Mouse (Mus musculus): Measurements from ENCODE around the gene Tmem222.

The Tmem222 gene

DNA sequence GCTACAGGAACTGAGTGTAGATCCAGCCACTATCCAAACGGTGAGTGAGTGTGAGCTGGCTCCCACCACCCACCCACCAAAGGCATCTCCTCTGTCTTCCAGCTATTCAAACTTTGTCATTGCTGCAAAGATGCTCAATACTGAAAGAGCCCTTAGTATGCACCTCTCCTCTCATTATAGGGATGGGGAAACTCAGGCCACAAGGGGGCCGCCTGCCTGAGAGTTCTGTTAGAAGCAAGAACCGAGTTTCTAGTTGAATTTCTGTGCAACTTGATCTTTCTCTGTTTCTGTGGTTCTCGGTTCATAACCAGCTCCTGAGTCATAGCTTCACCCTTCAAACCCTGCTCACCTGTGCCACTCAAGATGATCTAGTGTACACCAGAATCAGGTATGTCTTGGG is 25.5 kb downstream of the Tmem222 start:
- in situ Hi-C loops (cut with MboI, MseI): no loop called here

DNA sequence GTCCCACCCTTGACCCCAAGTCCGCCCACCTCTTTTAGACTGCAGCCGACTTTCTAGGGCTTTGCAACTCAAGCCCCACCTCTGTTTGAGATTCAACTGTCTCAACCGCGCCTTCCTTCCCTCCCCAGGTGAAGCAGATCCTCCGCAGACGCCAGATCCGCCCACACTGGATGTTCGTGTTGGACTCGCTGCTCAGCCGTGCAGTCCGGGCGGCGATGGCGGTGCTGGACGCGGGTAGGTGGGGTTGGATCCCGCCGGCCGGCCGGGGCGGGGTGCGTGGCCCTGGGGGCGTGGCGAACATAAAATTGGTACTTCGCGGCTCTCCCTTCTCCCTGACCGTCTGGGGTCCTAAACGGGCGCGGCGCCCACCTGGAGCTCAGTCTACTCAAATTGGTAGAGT is 26.4 kb downstream of the Tmem222 start:
- in situ Hi-C loops (cut with MboI, MseI): no loop called here

DNA sequence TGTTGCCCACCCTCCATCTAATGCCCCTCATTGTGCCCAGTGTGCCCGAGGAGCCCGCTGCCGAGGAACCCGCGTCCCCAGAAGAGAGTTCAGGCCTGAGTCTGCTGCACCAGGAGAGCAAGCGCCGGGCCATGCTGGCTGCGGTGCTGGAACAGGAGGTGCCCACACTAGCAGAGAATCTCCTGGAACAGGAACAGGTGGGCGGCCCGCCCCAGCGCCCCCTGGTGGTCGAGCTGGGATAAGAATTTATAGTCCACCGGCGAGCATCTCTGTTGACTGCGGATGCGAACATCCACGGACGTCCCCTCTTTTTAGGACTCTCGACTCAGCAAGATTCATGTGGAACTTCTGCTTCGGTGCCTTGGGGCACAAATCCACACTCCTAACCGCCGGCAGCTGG is 27.0 kb downstream of the Tmem222 start:
- in situ Hi-C loops (cut with MboI, MseI): no loop called here

DNA sequence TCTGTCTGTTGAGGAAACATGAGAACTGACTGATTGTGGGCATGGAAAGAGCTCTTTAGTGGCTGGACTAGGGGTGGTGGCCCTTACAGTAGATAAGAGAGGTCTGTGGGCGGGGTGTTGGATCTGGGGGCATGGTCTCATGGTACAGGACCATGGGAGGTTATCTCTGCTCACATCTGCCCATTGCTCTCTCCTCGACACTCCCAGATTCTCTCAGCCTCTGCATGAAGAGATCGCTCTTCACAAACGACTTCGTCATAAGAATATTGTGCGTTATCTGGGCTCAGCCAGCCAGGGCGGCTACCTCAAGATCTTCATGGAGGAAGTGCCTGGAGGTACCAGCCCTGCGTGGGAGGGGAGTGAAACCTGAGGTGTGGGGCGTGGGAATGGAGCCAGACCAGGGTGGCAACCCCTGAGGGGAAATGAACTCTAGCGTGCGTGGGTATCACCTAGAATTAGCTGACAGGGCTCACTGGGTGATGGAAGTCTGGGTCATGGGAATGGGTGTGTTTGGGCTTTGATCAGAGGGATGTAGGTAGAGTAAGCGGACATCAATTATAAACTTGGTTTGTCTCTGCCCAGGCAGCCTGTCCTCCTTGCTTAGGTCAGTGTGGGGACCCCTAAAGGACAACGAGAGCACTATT is 29.7 kb downstream of the Tmem222 start:
- in situ Hi-C loops (cut with MboI, MseI): loop anchor here (5.0 kb wide), 1 partner anchor 36 kb away; the partner anchor contains the start of genes Cd164l2 and Gpr3

DNA sequence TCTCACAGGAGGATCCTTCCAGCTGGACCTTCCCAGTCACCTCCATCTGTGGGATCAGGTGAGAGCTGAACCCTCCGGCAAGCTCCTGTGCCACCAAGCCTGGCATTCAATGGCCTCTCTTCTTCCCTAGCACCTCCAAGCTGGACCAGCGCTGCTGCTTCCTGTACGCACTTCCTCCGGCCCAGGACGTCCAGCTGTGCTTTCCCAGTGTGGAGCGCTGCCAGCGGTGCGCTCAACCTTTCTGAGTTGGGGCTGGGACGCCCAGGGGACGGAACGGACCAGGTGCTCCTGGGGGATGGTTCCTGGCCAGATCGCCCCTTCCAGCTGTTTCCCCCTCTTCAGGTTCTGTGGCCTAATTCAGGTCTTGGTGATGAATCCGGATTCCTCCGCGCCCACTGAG is 30.5 kb downstream of the Tmem222 start:
- in situ Hi-C loops (cut with MboI, MseI): loop anchor here (5.0 kb wide), 1 partner anchor 35 kb away; the partner anchor contains the start of genes Cd164l2 and Gpr3

DNA sequence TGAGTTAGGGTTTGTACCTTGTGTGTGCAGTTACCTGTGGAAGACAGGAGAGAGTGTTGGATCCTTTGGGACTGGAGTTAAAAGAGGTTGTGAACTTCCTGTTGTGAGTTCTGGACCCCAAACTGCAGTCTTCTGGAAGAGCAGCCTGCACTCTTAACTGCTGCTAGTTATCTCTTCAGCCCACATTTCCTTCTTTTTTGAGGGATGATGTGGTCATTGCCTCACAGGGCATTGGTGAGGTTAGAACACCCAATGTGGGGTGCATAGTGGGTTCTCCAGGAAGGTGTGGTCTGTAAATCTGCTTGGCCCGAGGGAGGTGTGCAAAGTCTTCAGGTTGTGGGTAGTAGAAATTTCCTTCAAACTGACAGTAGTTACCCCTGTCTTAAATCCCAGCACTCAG is 33.3 kb downstream of the Tmem222 start:
- in situ Hi-C loops (cut with MboI, MseI): no loop called here

DNA sequence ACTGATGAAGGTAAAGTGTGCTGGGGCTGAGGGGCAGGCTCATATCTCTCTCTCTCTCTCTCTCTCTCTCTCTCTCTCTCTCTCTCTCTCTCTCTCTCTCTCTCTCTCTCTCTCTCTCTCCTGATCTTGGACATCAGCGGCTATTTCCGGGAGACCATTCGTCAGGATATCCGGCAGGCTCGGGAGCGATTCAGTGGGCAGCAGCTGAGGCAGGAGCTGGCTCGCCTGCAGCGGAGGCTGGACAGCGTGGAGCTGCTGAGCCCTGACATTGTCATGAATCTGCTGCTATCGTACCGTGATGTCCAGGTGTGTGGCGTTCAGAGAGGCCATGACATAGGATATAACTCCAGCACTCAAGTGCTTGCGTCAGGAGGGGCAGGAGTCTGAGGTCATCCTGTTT is 34.1 kb downstream of the Tmem222 start:
- in situ Hi-C loops (cut with MboI, MseI): no loop called here

DNA sequence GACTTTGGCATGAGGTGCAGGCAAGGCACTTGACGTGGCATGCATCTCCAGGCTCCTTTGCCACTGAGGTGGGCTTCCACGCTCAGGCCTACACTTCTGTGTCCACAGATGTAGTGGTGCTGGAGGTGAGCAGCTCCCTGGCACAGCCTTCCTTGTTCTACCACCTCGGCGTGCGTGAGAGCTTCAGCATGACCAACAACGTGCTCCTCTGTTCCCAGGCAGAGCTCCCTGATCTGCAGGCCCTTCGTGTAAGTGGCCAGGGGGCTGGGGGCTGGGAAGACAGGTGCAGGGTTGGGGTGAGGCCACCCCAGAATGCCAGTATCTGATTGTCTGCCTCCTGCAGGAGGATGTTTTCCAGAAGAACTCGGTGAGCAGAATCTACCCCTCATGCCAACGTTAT is 34.9 kb downstream of the Tmem222 start:
- in situ Hi-C loops (cut with MboI, MseI): no loop called here

DNA sequence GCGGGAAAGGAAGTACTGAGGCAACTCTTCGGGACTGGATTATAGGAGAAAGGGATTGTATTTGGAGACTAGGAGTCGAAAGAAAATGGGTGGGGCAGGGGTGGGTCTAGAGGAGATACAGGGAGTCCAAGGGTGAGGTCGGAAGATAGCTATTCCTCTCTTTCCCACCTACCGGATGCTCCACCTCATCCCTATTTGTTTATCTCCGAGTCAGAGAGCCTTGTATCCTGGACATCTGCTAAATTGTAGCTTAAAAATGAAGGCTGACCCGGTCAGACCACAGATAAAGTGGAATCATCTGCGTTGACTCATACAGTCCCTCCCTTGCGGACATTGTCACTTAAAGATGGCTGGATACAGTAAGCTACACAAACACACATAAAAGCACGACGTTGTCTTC is 35.7 kb downstream of the Tmem222 start:
- in situ Hi-C loops (cut with MboI, MseI): no loop called here

DNA sequence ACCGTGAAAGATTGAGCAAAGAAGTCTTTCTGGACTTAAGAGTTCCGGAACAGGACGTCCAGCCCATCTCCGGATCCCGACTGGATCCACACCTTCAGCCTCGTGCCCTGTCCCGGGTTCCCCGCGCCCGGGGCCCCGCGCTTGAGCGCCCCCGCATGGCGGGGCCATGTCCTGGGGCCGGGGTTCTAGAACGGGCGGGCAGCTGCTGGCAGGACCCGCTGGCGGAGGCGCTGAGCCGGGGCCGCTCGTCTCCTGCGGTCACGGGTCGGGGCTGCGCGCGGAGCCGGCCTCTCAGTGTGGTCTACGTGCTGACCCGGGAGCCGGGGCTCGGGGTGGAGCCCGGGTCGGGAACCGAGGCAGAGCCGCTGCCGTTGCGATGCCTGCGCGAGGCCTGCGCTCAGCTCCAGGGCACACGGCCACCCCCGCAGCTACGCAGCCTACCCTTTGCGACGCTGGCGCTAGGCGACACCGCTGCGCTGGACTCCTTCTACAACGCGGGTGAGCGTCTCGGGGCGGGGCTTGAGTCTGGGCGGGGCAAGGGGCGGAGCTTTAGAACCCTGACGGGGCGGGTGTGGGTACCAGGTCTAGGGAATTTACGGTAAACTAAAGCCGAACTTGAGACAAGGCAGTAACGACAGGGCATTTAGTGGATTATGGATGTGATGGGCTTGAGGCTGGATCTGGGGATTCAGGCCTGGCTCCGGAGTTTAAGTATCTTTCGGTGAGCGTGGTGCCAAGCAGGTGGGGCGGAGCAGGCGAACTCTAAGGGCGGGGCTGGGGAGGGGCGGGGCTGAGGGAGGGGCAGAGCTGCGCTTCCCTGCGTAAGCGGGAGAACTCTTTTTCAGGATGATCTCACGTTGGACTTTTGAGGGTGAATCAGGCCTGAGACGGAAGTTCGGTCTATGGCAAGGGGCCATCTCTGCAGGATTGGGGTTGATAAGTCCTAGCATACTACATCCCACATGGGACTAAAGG is 36.4 kb downstream of the Tmem222 start:
- in situ Hi-C loops (cut with MboI, MseI): no loop called here

DNA sequence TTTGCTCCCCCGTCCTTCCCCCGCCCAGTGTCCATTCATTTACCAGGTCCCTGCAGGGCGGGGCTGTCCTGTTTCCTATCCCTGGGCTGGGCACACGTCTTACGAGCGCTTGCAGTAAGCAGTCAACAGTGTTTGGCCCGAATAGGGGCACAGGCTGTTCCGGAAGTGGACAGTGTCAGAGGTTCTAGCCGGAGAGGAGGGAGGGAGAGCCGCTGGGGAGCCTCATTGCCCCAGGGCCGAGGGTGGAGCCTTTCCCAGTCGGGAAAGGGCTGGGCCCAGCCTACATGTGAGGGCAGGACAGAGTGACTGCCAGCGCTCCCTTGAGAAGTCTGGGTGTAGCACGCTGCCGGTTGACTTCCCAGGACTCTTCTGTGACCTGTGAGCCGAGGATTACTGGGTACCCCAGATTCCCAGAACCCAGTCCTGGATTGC is 37.1 kb downstream of the Tmem222 start, which contains the start of gene Map3k6:
Map3k6 (plus strand) TSS at position 329 of the 432 bp plus-strand sequence.
- in situ Hi-C loops (cut with MboI, MseI): no loop called here

DNA sequence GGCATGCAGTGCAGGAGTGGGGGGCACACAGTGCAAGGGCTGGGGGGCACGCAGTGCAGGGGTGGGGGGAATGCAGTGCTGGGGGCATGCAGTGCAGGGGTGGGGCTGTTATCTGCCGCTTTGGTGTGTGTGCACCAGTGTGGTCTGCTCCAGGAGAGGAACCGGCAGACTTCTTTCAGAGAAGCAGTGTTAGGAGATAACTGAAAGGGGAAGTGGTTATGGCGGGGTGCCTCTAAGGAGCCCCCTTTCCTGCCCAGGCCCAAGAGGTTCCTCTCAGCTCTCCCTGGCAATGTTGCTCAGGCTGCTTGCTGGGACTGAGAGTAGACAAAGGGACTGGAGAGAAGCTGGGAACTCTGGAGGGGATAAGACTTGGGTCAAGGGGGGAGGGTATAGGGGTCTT is 39.7 kb downstream of the Tmem222 start:
- in situ Hi-C loops (cut with MboI, MseI): no loop called here

DNA sequence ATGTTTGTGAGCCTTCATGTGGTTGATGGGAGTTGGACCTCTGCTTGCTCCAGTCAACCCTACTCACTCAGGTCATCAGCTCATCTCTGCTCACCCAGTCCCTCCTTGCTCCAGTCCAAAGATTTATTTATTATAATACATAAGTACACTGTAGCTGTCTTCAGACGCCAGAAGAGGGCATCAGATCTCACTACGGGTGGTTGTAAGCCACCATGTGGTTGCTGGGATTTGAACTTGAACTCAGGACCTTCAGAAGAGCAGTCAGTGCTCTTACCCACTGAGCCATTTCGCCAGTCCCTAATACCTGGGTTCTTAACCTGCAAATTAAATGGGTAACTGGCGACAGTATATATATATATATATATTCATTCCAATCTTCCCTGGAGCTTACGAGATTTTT is 42.2 kb downstream of the Tmem222 start:
- in situ Hi-C loops (cut with MboI, MseI): no loop called here

DNA sequence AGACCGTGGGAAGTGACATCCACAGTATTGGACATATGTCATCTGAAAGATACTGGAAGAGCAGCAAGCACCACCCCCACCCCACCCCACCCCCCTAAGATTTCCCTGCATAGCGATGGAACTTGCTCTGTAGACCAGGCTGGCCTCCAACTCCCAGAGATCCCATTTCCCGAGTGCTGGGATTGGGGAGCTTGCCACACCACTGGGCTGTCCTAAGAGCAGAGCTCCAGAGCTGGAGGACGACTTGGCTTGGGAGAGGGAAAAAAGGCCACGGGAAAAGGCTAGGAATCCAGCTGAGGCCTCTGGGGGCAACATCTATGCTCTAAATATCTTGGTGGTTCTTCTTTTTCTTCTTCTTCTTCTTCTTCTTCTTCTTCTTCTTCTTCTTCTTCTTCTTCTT is 42.8 kb downstream of the Tmem222 start:
- in situ Hi-C loops (cut with MboI, MseI): no loop called here

DNA sequence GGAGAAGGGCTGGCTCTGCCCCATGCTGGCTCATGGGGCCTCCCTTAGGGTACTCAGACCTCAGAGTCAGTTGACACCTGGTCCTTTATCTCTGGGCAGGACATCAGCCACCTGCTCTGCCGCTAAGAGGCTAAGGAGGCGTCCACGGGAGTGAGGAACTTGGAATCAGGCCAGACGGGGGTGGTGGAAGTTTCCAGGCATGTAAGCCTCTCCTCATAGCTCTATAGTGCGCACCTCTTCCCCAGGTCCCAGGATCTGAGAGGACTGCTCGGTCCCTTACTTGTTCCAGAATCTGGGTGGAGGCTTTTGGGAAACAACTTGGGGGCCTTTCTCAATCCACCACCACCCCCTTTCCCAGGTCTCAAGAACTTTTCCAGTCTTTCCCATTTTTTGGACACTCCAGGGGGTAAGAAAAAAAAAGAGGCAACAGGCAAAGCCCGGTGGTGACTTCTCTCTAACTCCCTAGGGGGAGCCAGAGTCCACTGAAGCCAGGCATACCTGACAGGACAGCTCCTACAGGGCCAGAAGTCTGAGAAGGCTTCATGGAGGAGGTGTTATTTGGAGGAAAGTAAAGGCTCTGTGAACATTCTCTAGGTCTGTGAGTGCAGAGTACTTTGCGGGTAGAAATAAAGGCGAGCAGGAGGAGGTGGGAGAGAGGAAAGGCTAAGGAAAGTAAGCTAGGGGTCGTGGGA is 44.2 kb downstream of the Tmem222 start:
- in situ Hi-C loops (cut with MboI, MseI): no loop called here

DNA sequence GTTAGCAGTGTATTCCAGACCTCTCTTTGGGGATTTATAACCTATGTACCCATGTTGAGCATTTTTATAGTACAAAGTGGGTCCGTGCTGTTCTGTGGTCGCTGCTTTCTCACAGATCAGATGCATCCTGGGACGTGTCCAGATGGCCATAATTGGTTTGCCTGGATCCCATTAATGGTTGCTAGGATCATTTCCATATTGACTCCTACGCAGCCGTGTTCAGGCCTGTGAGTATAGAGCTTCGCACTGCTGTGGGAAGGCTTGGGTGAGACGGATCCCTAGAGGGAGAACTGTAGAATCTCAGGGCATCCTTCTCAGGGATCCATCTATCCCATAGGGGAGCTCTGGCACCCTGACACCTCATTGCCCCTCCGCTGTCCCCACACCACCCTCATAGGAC is 48.0 kb downstream of the Tmem222 start:
- in situ Hi-C loops (cut with MboI, MseI): no loop called here

DNA sequence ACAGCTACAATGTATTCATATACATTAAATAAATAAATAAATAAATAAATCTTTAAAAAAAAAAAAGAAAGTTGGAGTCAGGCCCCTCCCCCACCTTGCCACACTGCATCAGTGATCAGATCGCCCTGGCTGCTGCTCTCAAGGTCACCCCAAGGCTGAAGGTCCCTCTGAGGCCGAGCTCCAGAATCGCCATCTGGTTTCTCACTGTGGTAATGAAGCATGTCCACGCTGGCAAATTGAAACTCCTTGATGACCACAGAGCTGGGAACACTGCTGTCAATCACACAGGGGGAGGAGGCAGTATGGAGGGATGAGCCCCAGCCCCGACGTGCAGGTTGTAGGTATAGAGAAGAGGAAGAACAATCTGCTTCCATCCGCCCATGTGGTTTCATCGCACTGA is 50.0 kb downstream of the Tmem222 start:
- in situ Hi-C loops (cut with MboI, MseI): no loop called here

DNA sequence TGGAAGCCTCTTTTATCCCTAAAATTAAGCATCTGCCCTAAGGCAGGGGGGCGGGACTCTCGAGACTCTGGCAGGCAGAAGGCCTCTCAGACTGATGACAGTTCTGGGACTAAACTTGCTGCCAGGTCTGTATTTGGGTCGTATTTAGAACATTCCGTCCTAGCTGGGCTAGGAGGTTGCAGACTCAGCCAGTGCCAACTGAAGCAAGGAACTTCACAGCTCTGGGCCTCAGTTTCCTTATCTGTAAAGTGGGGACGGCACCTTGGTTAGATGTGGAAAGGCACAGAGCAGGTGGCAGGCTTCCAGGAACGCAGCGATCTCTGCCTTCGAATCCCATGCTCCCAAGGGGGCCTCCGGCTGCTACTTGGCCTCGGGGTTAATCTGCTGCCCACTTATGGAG is 51.5 kb downstream of the Tmem222 start:
- in situ Hi-C loops (cut with MboI, MseI): no loop called here

DNA sequence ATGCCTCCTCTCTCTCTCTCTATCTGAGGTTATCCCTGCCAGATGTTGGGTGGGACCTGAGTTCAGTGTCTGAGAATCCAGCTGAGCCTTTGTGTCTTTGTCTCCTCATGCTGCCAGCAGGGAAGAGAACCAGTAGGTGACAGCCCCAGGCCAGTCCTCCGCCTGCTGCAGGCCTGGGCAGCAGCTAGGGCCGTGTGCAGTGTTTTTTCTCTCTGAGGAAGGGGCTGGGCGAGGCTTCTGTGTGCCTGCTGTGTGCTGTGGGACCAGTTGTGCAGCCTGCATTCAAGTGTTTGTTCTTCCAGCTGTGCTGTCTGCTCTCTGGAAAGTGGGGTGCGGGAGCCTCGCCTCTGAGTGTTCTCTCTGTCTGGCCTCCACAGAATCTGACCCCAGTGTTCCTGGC is 53.7 kb downstream of the Tmem222 start:
- in situ Hi-C loops (cut with MboI, MseI): no loop called here

DNA sequence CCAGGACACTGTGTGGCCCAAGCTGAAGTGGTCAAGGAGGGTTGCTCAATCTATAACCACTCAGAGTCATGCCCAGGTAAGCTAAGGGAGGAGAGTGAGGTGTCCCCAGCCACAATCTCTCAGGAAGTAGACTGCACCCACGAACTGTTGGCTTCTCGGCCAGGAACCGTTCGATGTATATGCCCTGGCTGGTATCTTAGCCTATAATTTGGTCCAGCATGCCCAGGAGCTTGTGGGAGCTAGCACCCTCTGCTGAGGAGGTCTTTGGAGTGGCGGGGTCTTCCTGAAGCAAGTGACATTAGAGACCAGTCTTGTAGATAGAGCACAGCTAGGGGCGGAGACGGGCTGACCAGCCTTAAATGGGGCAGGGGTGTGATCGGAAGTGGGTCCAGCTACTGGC is 55.9 kb downstream of the Tmem222 start:
- in situ Hi-C loops (cut with MboI, MseI): no loop called here

DNA sequence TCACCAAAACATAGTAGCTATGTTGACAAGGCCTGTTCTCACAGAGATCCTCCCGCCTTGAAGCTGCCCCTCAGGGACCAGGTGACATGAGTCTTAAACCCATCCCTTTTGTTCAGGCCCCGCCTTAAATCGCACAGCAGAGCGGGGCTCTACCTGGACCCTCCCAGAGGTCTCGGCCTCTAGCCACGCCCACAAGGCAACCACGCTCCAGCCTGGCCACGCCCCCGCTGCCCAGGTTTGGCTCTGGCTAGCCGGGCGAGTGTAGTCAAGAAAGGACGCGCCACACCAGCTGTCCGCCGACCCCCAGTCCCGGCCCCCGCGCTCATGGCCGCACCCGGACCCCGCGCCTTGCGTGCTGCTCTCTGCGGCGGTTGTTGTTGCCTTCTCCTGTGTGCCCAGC is 56.9 kb downstream of the Tmem222 start:
- in situ Hi-C loops (cut with MboI, MseI): no loop called here

DNA sequence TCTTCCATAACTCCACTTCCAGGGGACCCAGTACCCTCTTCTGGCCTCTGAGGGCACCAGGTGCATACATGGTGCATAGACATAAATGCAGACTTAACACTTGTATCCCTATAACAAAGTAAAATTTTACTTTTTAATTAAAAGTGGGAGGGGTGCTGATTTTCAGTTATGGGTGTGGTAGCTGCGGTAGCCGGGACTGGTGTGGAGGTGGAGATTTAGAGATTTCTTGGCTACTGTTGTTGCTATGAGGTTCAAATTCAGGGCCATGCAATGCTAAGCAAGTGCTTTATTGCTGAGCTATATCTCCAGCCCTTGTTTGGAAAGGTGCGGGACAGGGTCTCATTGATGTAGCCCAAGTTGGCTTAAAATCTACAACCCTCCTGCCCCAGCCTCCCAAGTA is 58.8 kb downstream of the Tmem222 start:
- in situ Hi-C loops (cut with MboI, MseI): no loop called here

Data from regulatory T cell (primary cell).